Mouse (Mus musculus): ENCODE results near the gene Cntn2.

DNA sequence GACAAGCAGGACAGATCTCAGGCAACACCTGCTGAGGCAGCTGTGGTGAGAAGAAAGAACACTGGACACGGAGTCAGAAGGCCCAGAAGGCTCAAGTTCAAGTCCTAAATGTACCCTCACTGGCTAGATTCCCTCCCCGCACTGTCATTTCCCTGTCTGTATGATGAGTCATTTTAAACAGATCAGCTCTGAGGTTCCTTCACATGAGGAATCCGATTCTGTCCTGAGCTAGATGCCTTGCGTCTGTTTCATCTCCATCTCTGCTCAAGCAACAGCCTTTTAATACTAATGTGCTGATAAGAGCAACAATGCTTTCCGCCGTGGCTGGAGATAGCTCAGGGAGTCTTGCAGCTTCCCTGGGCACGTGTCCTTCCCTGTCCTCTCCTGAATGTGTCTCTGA lies 22.7 kb upstream of the Cntn2 start:
- TF ChIP-seq CTCF (IDR thresholded peaks at IDR 0.05) (no peak), EP300 (IDR thresholded peaks at IDR 0.05) (no peak)

Data from lung, postnatal 0 days (tissue).